Mouse (Mus musculus) CH12.LX (cell line): ENCODE measurements around the gene Pabpn1l. TPM values are rescaled to one million over a fixed set of nuclear protein-coding genes. Genes with fewer than 3 reads are reported as not detected.
A peak's percentile ranks its signal among the peaks of the same experiment; 100 is the strongest.

Experiments
- DNase-seq: peaks from one replicate; pipeline ENCODE4 v3.0.0-alpha.2; 2013; ENCODE audit errors: extremely low read depth
- H3K27ac ChIP-seq: 2 replicates; pipeline ENCODE4 v1.5.1; 2012; ENCODE audit warnings: low read depth, mild to moderate bottlenecking, control low read depth, moderate library complexity; ENCODE audit not compliant: insufficient read depth
- H3K27me3 ChIP-seq: replicated peaks from 2 replicates; pipeline ENCODE3; 2012; ENCODE audit warnings: inconsistent platforms
- H3K36me3 ChIP-seq, 2 experiments: replicated peaks in 1 of 2; 2 replicates each; pipeline versions ENCODE3 to v1.6.1; 2012; ENCODE audit warnings: inconsistent platforms in 1 of 2, low read length in 1 of 2, mild to moderate bottlenecking in 1 of 2, mixed read lengths in 1 of 2, moderate library complexity in 1 of 2; ENCODE audit not compliant: control insufficient read depth in 1 of 2, insufficient read depth in 1 of 2
- H3K4me1 ChIP-seq, 2 experiments: 2 replicates each; pipeline ENCODE4 v1.6.1; 2012; ENCODE audit warnings: inconsistent platforms in 1 of 2, moderate library complexity in 1 of 2; ENCODE audit not compliant: insufficient read depth in 2 of 2, control insufficient read depth in 1 of 2
- H3K4me2 ChIP-seq: 2 replicates; pipeline ENCODE4 v1.6.1; 2012; ENCODE audit warnings: low read depth, mild to moderate bottlenecking, control low read depth; ENCODE audit not compliant: poor library complexity, insufficient read depth, severe bottlenecking
- H3K4me3 ChIP-seq, 3 experiments: fragments of 150-350 bp in 1 of 3; sonication (generic) in 1 of 3; replicated peaks in 1 of 3; 2 replicates each; pipeline versions ENCODE3 to v1.5.1; 2011 to 2012; ENCODE audit warnings: low read depth in 2 of 3, low read length in 2 of 3, mild to moderate bottlenecking in 2 of 3, moderate library complexity in 2 of 3, control low read depth in 1 of 3, improper control_type of control experiment in 1 of 3, inconsistent platforms in 1 of 3, mixed read lengths in 1 of 3; ENCODE audit not compliant: poor library complexity in 1 of 3
- H3K79me2 ChIP-seq: replicated peaks from 2 replicates; pipeline ENCODE4 v1.6.1; 2012; ENCODE audit warnings: mild to moderate bottlenecking, moderate library complexity; ENCODE audit not compliant: control insufficient read depth, poor library complexity, insufficient read depth, severe bottlenecking; ENCODE audit errors: extremely low read depth
- H3K9ac ChIP-seq: 2 replicates; pipeline ENCODE4 v1.6.1; 2012; ENCODE audit warnings: low read depth, mild to moderate bottlenecking, control low read depth, moderate library complexity; ENCODE audit not compliant: insufficient read depth
- H3K9me3 ChIP-seq: replicated peaks from 2 replicates; pipeline ENCODE3; 2012; ENCODE audit warnings: low read length, inconsistent platforms, mixed read lengths
- BHLHE40 ChIP-seq: IDR thresholded peaks from 2 replicates; pipeline ENCODE4 v1.6.1; 2011; ENCODE audit warnings: mild to moderate bottlenecking, low read depth, low read length, improper control_type of control experiment
- CHD1 ChIP-seq: IDR thresholded peaks from 2 replicates; pipeline ENCODE4 v1.6.1; 2012; ENCODE audit warnings: low read depth, low read length, improper control_type of control experiment, inconsistent platforms
- CHD2 ChIP-seq: IDR thresholded peaks from 2 replicates; pipeline ENCODE4 v1.6.1; 2011; ENCODE audit warnings: low read length, improper control_type of control experiment
- CTCF ChIP-seq, 2 experiments: IDR thresholded peaks in 1 of 2; conservative IDR thresholded peaks in 1 of 2; 2 replicates each; pipeline ENCODE4 v1.5.1; 2011 to 2012; ENCODE audit warnings: low read depth in 2 of 2, low read length in 2 of 2, improper control_type of control experiment in 1 of 2, inconsistent platforms in 1 of 2, mild to moderate bottlenecking in 1 of 2, moderate library complexity in 1 of 2
- E2F4 ChIP-seq: IDR thresholded peaks from 2 replicates; pipeline ENCODE4 v1.6.1; 2011; ENCODE audit warnings: low read depth, low read length, improper control_type of control experiment; ENCODE audit not compliant: insufficient replicate concordance
- EP300 ChIP-seq: IDR thresholded peaks from 2 replicates; pipeline ENCODE4 v1.6.1; 2011; ENCODE audit warnings: low read length, improper control_type of control experiment
- ETS1 ChIP-seq: conservative IDR thresholded peaks from 2 replicates; pipeline ENCODE4 v1.6.1; 2012; ENCODE audit warnings: low read depth, mild to moderate bottlenecking, inconsistent platforms, low read length, improper control_type of control experiment, moderate library complexity
- JUN ChIP-seq: IDR thresholded peaks from 2 replicates; pipeline ENCODE4 v1.6.1; 2011; ENCODE audit warnings: low read depth, mild to moderate bottlenecking, low read length, improper control_type of control experiment, moderate library complexity; ENCODE audit not compliant: insufficient read depth
- JUND ChIP-seq: conservative IDR thresholded peaks from 2 replicates; pipeline ENCODE4 v1.6.1; 2011; ENCODE audit warnings: low read depth, low read length, improper control_type of control experiment
- MAFK ChIP-seq: IDR thresholded peaks from 2 replicates; pipeline ENCODE4 v1.6.1; 2011; ENCODE audit warnings: low read length, improper control_type of control experiment; ENCODE audit not compliant: insufficient replicate concordance
- MAX ChIP-seq: IDR thresholded peaks from 2 replicates; pipeline ENCODE4 v1.6.1; 2011; ENCODE audit warnings: low read length, improper control_type of control experiment
- MXI1 ChIP-seq: IDR thresholded peaks from 2 replicates; pipeline ENCODE4 v1.6.1; 2011; ENCODE audit warnings: mild to moderate bottlenecking, low read depth, low read length, improper control_type of control experiment
- NELFE ChIP-seq: IDR thresholded peaks from 2 replicates; pipeline ENCODE4 v1.6.1; 2011; ENCODE audit warnings: low read depth, low read length, improper control_type of control experiment
- NRF1 ChIP-seq: IDR thresholded peaks from 2 replicates; pipeline ENCODE4 v1.6.1; 2014; ENCODE audit warnings: low read depth, mild to moderate bottlenecking, inconsistent platforms, low read length, improper control_type of control experiment, moderate library complexity
- PAX5 ChIP-seq: IDR thresholded peaks from 2 replicates; pipeline ENCODE4 v1.6.1; 2012; ENCODE audit warnings: low read length, inconsistent platforms, mixed read lengths
- RAD21 ChIP-seq: IDR thresholded peaks from 2 replicates; pipeline ENCODE4 v1.6.1; 2011; ENCODE audit warnings: low read depth, mild to moderate bottlenecking, low read length, improper control_type of control experiment, moderate library complexity
- SIN3A ChIP-seq: IDR thresholded peaks from 2 replicates; pipeline ENCODE4 v1.6.1; 2012; ENCODE audit warnings: low read length, improper control_type of control experiment, inconsistent platforms
- SMC3 ChIP-seq: IDR thresholded peaks from 2 replicates; pipeline ENCODE4 v1.6.1; 2011; ENCODE audit warnings: low read depth, low read length, improper control_type of control experiment
- UBTF ChIP-seq: IDR thresholded peaks from 2 replicates; pipeline ENCODE4 v1.6.1; 2012; ENCODE audit warnings: low read depth, mild to moderate bottlenecking, inconsistent platforms, low read length, improper control_type of control experiment, moderate library complexity
- USF1 ChIP-seq: IDR thresholded peaks from 2 replicates; pipeline ENCODE4 v1.6.1; 2014; ENCODE audit warnings: low read depth, mild to moderate bottlenecking, inconsistent platforms, low read length, improper control_type of control experiment
- ZKSCAN1 ChIP-seq: IDR thresholded peaks from 2 replicates; pipeline ENCODE4 v1.6.1; 2012; ENCODE audit warnings: low read depth, inconsistent platforms, low read length, improper control_type of control experiment, borderline replicate concordance
- ZMIZ1 ChIP-seq: IDR thresholded peaks from 2 replicates; pipeline ENCODE4 v1.6.1; 2012; ENCODE audit warnings: low read depth, mild to moderate bottlenecking, inconsistent platforms, low read length, improper control_type of control experiment
- dilution Hi-C: fragments of 300-500 bp; cut with MboI; formaldehyde crosslinking; loops from 2 replicates; pipeline ENCODE4 v1.14.3; 2020; ENCODE audit warnings: low sequenced_read_pairs; ENCODE audit not compliant: extremely low pct_unique_long_range_greater_than_20kb, extremely low pct_ligation_motif_present
- in situ Hi-C: fragments of 300-500 bp; cut with MboI; formaldehyde crosslinking; loops from 3 replicates; pipeline ENCODE4 v1.14.3; 2019; ENCODE audit warnings: low sequenced_read_pairs, low pct_ligation_motif_present, low pct_unique_long_range_greater_than_20kb, mixed read lengths
- polyA plus RNA-seq: library from polyadenylated mRNA; unstranded; fragments of >175 nt; gene quantifications from 2 replicates; pipeline ENCODE4 v1.2.1, GENCODE M21; 2012; ENCODE audit warnings: low read depth; ENCODE audit not compliant: insufficient read length
- total RNA-seq, 2 experiments: library from RNA; depleted of rRNA; stranded (reverse); fragments of 300-350 nt in 1 of 2; fragments of >200 nt in 1 of 2; gene quantifications; 2 replicates each; pipeline ENCODE4 v1.2.3; 2012 to 2014

Gene Pabpn1l
- total and polyA plus RNA-seq, 3 experiments = not detected

GRCm38 (mm10) chr8:122660022-122660421 is 37.5 kb upstream of the Pabpn1l start:
- no peak for TF ChIP-seq E2F4
- TF ChIP-seq CTCF (conservative IDR thresholded peaks at IDR 0.05 in 1 of 2, IDR thresholded peaks at IDR 0.05 in 1 of 2; ENCODE audit: low read depth in 2 of 2, low read length in 2 of 2) = peak; percentile 57 to 72
- no peak for TF ChIP-seq ETS1
- no peak for TF ChIP-seq MAFK
- TF ChIP-seq MAX = no peak
- TF ChIP-seq USF1 = no peak
- TF ChIP-seq SMC3 = peak; percentile 37
- TF ChIP-seq MXI1 = no peak
- TF ChIP-seq NRF1 = no peak
- no peak for TF ChIP-seq UBTF
- no peak for TF ChIP-seq EP300
- no peak for TF ChIP-seq CHD1
- no peak for TF ChIP-seq ZKSCAN1
- no peak for TF ChIP-seq NELFE
- no peak for TF ChIP-seq BHLHE40
- TF ChIP-seq, all 38 proteins: peak for 2
- Histone ChIP-seq H3K36me3 (peaks cover 20 to 99% of the 10 kb centered on the region in 2 experiments), H3K27ac (no peak overlapping the region), H3K4me3 (no peak overlapping the region), H3K9me3 (no peaks in the 10 kb centered on the region), H3K4me2 (no peak overlapping the region), H3K27me3 (no peaks in the 10 kb centered on the region), H3K4me1 (peaks cover 6 to 31% of the 10 kb centered on the region in 2 experiments), H3K9ac (no peak overlapping the region), H3K79me2 (no peaks in the 10 kb centered on the region)
- no peak for DNase-seq
- in situ Hi-C loops (no loop called here), dilution Hi-C loops (no loop called here)

GRCm38 (mm10) chr8:122658807-122659160 is 36.2 kb upstream of the Pabpn1l start:
- TF ChIP-seq ZKSCAN1 (no peak), ZMIZ1 (no peak), CHD2 (no peak), SMC3 (no peak), CTCF (conservative IDR thresholded peaks at IDR 0.05 in 1 of 2, IDR thresholded peaks at IDR 0.05 in 1 of 2; ENCODE audit: low read depth in 2 of 2, low read length in 2 of 2) (no peak), PAX5 (no peak), RAD21 (no peak), NELFE (no peak), SIN3A (no peak), BHLHE40 (no peak), MAFK (no peak), JUN (no peak), JUND (no peak)
- TF ChIP-seq, all 38 proteins: peak for 0
- H3K4me3 ChIP-seq = no peak overlapping the region
- no peak overlapping the region for H3K4me2 ChIP-seq
- no peak overlapping the region for H3K9ac ChIP-seq
- H3K4me1 ChIP-seq = peaks cover 10 to 34% of the 10 kb centered on the region in 2 experiments
- no peaks in the 10 kb centered on the region for H3K9me3 ChIP-seq
- dilution Hi-C loops = no loop called here
- no peaks in the 10 kb centered on the region for H3K27me3 ChIP-seq
- H3K36me3 ChIP-seq = peaks cover 19 to 99% of the 10 kb centered on the region in 2 experiments
- H3K79me2 ChIP-seq = no peaks in the 10 kb centered on the region
- DNase-seq = no peak
- H3K27ac ChIP-seq = no peak overlapping the region
- in situ Hi-C loops = no loop called here
